Mouse (Mus musculus): ENCODE data around the gene Chit1.

DNA sequence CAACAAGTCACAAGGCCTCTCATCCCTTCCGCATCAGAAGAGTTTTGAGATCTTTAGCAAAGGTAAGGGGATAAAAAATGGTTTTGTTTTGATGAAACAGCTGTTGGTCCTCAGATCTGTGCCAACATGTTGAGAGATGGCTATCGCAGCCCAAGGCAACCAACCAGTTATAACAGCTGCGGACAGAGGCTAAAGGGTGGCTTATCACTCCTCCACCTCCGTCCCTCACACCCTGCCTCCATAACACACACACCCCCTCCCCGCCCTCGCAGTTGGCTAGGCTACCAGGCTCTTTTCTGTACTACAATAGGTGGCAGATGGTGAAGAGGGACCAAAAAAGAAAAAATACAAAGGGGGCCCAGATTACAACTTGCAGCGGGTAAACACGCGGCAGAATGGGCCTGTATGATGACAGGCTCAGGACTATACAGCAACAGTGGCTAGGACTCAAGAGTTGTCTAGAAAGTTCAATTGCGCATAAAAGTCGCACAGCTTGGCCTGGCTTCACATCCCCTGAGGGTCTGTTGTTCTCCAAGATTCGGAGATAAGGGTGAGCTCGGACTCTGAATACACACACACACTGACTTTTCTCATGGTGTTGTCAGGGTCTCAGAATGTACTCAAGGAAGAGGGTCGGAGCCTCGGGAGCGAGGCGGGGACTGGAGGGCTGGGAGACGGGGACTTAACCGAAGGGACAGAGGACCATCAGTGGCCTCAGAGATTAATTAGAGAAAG lies 32.8 kb upstream of the Chit1 start:
- TF ChIP-seq EP300 (IDR thresholded peaks at IDR 0.05; ENCODE audit: low read depth) (peak; percentile 68; the same call in 1 of the 2 replicates), CTCF (IDR thresholded peaks at IDR 0.05; ENCODE audit: low read depth) (no peak)

Measured in liver, embryonic 14.5 days (tissue).